Mouse (Mus musculus) gastrocnemius, postnatal 14 days (tissue): ENCODE results near the gene Lipc. TPM values are rescaled to one million over a fixed set of nuclear protein-coding genes. Genes with fewer than 3 reads are reported as not detected.

Source experiments
- DNase-seq: peaks from one replicate; pipeline ENCODE4 v3.0.0; 2021; ENCODE audit warnings: mixed read lengths
- intact Hi-C: fragments of 180-260 bp; cut with DNase I; formaldehyde crosslinking; loops from one replicate; pipeline ENCODE4 v1.15.1; 2025; ENCODE audit warnings: low total_unique reads
- long read RNA-seq, 2 experiments: library from polyadenylated mRNA; stranded (forward); transcript quantifications; one replicate each; pipeline ENCODE4 v2.0.0; 2021
- total RNA-seq, 2 experiments: library from RNA; stranded (reverse); gene quantifications; 2 replicates each; pipeline ENCODE4 v1.2.3; 2021

Gene Lipc
- not detected for total RNA-seq
- long read RNA-seq, experiment 1: 0 reads
- long read RNA-seq, experiment 2: 0 reads

DNA sequence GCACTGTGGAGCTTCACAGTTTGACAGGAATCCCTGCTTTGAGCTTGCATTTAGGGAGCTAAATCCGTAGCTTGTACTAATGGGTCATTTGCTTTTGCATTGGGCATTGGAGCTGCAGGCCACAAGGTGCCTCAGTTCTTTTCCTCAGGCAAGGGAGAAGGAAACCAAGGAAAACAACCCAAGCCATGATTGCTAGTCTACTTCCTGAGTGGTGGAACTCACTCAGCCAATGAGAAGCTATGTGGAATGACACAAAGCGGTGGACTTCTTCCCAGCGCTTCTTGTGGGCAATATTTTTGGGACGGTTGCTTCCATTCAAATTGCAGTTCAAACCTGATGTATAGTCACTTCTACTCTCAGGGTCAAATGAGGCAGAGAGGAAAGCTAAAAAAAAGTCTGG is at the start of gene Lipc:
Gene Lipc (minus strand): TSS at position 101 of the 400 bp plus-strand sequence.
- no peak for DNase-seq
- intact Hi-C loops: no loop called here

DNA sequence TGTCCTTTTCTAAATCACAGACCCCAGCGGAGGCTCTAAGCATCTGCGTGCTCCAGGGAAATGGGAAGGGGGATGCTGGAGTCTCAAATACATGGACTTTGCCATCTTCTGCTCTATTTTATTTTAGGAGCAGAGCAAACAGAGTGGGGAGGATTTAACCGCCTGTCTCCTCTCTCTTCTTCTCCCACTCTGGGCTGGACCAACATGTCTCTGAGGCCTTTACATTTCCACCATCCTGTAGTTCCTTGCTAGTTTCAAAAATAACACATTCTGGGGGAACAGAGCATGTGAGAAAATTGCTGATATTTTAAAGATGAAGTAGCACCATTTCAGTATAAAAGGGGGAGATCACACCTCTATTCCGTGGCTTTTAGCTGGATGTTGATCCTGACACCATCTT is 47.1 kb upstream of the Lipc start:
- DNase-seq: no peak
- intact Hi-C loops: no loop called here

DNA sequence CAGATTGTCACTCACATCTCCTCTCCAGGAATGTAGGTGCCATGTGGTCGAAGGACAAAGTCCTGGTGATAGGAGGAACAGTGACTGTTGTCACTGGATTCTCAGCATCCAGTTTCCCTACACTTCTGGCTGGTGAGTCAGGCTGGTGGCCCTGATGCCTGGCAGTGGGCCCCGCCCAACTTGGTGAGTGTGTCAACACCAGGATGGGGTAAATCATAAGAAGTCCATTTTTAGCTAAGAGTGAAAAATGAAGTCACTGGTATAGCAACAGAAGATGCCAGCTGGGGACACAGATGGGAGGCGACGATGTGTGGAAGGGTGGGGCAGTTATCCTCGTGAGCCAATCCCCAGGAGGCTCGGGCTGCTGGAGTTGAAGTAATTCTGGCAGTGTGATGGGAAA is 46.7 kb upstream of the Lipc start:
- DNase-seq: no peak
- intact Hi-C loops: no loop called here

DNA sequence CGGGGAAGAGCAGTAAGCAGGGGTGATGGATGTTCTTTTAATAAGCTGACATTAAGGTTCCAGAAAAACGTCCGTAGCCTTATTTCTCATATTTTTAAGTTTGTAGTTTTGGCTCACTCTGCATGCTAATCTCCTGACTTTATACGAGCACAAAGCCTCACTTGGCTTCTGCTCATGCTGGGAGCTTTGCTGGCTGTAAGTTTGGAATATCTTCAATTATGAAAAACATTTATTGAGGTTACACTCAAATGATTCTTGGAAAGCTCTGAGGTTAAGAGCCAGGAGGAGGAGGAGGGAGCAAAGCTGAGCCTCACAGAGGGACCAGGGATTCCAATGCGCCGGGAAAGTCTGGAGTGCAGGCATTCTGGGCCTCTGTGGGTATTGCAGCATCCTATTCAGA is 41.3 kb upstream of the Lipc start:
- DNase-seq: no peak
- intact Hi-C loops: no loop called here

DNA sequence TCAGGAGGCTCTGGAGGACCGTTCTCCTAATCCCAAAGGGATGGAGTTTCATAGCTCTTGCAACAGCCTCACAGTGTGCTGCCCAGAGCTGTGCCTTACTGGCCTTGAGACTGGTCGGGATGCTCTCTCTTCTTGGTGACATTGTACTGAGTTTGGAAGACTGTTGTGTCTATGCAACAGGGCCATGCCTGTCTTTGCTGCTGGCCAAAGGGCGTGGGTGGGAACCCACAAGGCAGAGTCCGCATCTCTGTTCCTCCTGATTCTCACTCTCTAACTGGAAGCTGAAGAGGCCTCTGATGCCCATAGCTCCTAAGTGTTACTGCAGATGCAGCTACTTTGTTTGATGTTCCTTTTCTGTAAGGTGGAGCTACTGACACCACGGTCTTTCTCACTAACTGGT is 39.4 kb upstream of the Lipc start:
- intact Hi-C loops: no loop called here
- DNase-seq: no peak

- intact Hi-C loops: no loop called here
- DNase-seq: no peak
These were observed 35.2 kb upstream of the Lipc start for GRCm38 (mm10) chr9:70987210-70987609.

DNA sequence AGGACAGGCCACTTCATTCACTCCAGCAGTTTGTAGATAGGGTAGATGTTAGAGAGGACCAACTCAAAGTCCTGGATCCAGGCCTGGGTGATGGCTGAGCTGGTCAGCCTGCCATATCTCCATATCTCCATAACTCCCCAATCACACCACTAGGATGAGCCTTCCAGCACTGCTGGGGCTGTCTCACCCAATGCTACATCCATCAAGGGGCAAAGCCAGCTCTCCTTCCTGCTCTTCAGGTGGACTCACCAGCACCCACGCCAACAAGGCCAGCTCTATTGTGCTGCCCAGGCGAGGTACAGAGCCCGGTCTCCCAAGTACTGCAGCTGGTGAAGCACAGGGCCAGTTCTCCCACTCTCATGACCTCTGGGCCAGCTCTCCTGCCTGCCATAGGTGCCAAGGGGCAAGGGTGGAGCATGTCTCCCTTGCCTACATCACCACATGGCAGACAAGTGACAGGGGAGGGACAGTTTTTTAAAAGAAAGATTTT is 31.0 kb upstream of the Lipc start:
- intact Hi-C loops: no loop called here
- DNase-seq: no peak

DNA sequence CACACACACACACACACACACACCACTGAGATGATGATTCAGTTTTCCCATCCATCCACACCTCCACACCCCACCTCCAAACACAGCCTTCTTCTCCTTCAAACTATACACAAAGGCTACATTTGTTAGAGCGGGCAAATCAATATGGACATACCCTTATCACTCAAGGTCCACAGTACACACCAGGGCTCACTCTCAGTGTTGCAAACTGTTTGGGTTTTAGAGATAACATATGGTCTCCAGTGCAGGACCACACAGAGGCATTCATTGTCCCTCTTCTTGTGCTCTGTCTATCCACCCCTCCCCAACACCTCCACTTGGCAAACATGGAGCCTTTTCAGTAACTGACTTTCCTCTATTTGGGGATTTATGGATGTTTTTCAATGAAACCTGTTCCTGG is 29.7 kb upstream of the Lipc start:
- intact Hi-C loops: no loop called here

GRCm38 (mm10) chr9:70979641-70980040 is 27.6 kb upstream of the Lipc start:
- intact Hi-C loops: no loop called here
- DNase-seq: no peak

More for the DNA sequence above, 29.7 kb upstream of the Lipc start:
- no peak for DNase-seq

DNA sequence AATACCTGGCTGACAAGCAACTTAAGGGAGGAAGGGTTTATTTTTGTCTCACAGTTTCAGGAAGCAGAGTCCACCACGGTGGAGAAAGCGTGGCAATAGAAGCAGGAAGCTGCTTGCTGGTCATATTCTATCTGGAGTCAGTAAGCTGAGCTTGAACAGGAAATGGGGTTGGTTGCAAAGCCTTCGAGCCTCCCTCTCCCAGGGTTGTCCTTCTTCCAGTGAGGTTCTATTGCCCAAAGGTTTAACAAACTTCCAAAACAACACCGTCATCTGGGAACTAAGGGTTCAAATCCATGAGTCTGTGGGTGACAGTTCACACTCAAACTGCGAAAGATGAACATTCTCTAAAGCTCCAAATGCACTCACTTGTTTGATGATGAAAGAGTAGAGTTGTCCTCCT is 27.1 kb upstream of the Lipc start:
- intact Hi-C loops: no loop called here

GRCm38 (mm10) chr9:70977392-70977791 is 25.4 kb upstream of the Lipc start:
- DNase-seq: no peak
- intact Hi-C loops: no loop called here

More for the DNA sequence above, 27.1 kb upstream of the Lipc start:
- DNase-seq: no peak

DNA sequence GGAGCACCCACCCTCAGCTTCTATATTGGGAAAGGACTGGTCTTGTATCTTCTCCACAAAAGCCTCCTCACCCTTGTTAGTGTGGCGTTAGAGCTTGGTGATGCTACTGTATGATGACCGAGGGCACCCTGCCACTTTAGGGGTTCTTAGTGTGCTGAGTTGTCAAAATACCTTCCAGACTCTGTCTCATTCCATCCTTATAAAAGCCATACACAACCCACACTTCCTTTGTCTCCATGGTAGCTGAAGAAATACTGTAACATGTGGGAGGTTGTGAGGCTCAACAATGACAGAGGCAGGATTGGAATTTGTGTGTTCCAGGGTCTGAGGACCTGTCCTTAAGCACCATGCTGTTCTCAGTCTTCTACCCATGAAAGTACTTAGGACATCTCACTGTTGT is 23.9 kb upstream of the Lipc start:
- intact Hi-C loops: no loop called here
- DNase-seq: no peak

- no peak for DNase-seq
- intact Hi-C loops: no loop called here
These were observed 21.3 kb upstream of the Lipc start for GRCm38 (mm10) chr9:70973286-70973685.

GRCm38 (mm10) chr9:70969244-70969643 is 17.2 kb upstream of the Lipc start:
- DNase-seq: no peak
- intact Hi-C loops: no loop called here

DNA sequence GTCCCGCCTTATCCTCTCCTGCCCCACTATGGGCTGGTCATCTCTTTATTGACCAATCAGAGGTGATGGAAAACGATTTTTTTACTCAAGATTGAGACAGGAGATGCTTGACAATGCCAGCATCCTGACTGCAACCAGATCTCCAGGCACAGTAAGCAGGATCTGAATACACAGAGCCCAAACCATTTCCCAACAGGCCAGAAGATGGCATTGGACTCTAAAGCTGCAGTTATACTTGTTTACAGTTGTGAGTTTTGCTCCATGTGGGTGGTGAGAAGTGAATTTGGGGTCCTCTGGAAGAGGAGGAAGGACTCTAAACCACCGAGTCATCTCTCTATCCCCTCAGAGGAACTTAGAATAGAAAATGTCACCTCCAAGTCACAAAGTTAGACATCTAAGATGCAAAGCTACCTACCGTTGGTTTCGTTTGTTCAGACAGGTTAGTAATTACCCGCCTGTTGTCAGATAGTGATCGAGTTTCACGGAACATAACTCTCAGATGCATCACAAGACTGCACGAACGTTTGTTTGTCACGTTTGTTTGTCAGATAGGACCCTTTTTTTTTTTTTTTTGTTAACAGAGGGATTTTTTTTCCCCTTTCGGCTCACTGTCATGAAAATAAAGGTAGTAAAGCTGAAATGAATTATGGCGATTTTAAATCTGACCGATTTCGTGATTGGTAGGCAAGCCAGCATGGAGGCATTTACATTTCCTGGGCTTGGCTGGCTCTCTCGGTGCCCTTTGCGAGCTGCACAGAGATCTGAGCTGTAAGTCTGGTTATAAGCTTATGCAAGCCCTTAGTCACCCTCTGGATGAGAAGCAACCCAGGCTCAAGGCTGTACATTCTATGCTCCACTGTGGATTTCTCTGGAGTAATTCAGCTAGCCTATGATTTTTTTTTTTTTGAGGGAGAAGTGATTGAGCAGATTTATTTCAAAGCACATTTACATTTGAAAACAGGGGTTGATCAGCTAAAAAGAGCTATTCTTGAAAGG is 14.3 kb upstream of the Lipc start:
- intact Hi-C loops: no loop called here

DNA sequence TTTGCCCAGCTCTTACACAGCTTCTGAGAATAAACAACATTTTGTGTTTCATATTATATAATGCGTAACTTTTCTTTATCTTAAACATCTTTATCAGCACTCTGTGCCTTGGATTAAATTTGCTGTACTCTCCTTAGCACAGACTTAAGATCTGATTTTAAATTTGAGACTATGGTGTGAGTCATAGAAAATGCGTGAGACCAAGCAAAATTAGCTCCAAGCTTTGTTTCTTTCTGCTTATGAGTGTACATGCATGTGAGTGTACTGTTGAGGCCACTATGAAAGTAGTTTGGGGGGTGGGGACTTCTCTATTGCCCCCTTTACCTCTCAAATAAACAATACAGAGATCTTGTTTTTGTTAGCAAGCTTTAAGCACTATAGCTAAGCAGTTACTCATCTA is 13.4 kb upstream of the Lipc start:
- intact Hi-C loops: no loop called here
- DNase-seq: no peak

More for the DNA sequence above, 14.3 kb upstream of the Lipc start:
- no peak for DNase-seq

GRCm38 (mm10) chr9:70965011-70965410 is 13.0 kb upstream of the Lipc start:
- intact Hi-C loops: no loop called here
- DNase-seq: no peak

DNA sequence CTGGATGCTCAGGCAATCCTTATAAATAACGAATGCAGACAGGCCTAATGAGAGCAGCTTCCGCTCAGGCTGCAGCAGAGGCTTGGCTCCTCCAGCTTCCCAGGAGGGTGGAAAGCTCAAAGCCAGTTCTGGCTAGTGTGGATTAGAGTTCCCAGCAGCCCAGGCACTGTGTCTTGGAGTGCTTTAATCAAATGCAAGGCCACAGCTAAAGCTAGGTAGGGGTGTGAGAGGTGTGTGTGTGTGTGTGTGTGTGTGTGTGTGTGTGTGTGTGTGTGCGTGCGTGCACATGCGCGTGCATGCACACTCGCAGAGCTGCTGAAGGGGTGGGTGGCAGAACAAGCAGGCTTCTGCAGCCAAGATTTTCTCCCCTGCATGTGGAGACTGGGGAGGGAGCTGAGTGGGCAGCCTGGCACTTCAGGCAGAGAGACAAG is 11.4 kb upstream of the Lipc start:
- no peak for DNase-seq
- intact Hi-C loops: no loop called here

DNA sequence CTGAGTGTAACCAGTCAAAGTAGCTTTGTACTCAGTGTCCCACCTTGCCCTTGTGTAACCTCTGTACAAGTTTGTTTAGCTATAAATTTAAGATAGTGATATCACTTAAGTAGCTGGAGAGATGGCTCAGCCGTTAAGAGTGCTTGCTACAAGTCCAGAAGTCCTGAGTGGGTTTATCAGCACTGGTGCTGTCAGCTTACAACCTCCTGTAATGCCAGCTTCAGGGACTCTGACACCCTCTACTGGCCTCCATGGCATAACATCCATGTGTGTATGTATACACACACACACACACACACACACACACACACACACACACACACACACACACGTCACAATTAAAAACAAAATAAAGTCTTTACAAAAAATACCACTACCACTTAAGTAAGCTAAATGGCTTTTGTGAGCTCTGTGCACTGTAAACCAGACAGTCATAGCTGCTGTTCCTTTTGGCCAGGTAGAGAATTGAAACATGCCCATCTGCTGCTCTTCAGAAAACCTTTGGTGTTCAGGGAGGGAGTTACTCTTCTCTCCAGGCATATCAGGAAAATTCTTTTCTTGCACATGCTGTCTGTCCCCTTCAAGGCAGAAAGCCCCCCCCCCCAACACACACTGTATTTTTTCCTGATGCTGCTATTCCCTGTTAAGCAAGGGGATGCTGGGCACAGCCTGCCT is 10.9 kb upstream of the Lipc start:
- intact Hi-C loops: no loop called here
- no peak for DNase-seq

GRCm38 (mm10) chr9:70960301-70960700 is 8.3 kb upstream of the Lipc start:
- intact Hi-C loops: no loop called here
- DNase-seq: no peak

DNA sequence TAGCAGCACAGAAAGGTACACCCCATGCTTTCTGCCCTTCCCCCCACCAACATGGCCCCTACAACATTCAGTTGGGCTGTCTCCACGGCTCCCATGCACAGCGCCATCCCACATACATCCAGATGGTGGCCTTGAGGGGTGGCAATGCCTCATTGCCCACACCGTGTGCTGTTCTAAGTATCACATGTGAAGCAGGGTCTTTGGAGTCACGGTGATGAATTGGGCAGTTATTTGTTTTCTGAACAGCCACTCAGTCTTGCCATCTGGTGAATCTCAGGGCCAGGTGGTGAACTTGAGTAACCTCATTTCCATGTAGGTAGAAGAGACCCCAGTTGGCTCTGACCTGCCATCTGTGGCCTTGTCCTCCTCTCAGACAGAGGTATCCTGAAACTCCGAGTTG is 7.8 kb upstream of the Lipc start:
- intact Hi-C loops: no loop called here
- no peak for DNase-seq
